Mouse (Mus musculus): Measurements from ENCODE around the gene Vmn1r90. TPM values are rescaled to one million over a fixed set of nuclear protein-coding genes. Genes with fewer than 3 reads are reported as not detected.

The Vmn1r90 gene
- not detected for polyA plus RNA-seq (2017; shearing (Covaris generic))

DNA sequence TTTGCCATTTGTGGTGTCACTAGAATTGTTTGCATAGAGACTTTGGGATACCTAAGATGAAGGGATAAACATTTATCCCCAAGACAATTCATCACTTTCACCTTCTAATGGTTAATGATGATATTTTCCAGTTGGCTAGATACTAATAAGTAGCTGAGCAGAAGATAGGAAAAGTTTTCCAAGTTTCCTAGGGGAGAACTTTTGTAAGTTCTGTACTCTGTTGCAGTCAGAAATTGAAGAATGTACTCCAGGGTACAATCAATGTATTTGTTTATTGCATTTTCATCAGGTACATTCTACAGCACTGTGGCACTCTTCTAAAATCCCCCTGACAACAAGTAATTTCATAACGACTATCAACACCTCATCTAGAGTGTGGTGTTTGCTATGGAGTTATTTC lies at the start of gene Vmn1r90:
Gene Vmn1r90, minus strand, starts transcription at position 101 of the 400 bp plus-strand sequence.

Other genes with a start within 250 kb of the Vmn1r90 start
- not detected for gene Obox8, start 229.9 kb downstream of the Vmn1r90 start, polyA plus RNA-seq (2017; shearing (Covaris generic))
- gene Sult2a8, start 116.7 kb downstream of the Vmn1r90 start, polyA plus RNA-seq (2017; shearing (Covaris generic)) = not detected
- gene Sult2a7, start 69.3 kb downstream of the Vmn1r90 start, polyA plus RNA-seq (2017; shearing (Covaris generic)) = not detected
- gene Obox7, start 96.0 kb upstream of the Vmn1r90 start, polyA plus RNA-seq (2017; shearing (Covaris generic)) = not detected

Measured in naive thymus-derived CD4-positive, alpha-beta T cell, adult 5 months (primary cell).